Mouse (Mus musculus) heart, postnatal 0 days (tissue): Measurements from ENCODE around the gene Ero1l.

ENCODE experiments used
- CTCF ChIP-seq: IDR thresholded peaks from 2 replicates; pipeline ENCODE4 v1.5.1; 2016; ENCODE audit warnings: antibody characterized with exemption, control low read depth, low read depth
- EP300 ChIP-seq: IDR thresholded peaks from 2 replicates; pipeline ENCODE4 v1.6.1; 2016; ENCODE audit warnings: antibody characterized with exemption, low read depth

GRCm38 (mm10) chr14:45317921-45318411, 605 bp downstream of the Ero1l start:
- TF ChIP-seq CTCF = no peak
- TF ChIP-seq EP300 = no peak
